Mouse (Mus musculus): ENCODE measurements around the gene Zfp800. TPM values are rescaled to one million over a fixed set of nuclear protein-coding genes. Genes with fewer than 3 reads are reported as not detected.

Zfp800 gene
- polyA plus RNA-seq (2015; fragmentation: Nextera tagmentation; extraction: Ambion mirVana) = 35.4 and 37.6 TPM in 2 replicates

GRCm38 (mm10) chr6:28397681-28398203 is at the start of gene Zfp800:
Gene Zfp800, minus strand, starts transcription at chr6:28398005.
- peak; percentile 33 for DNase-seq (ENCODE audit: low spot score)

- DNase-seq (ENCODE audit: low spot score) = no peak
Observed at GRCm38 (mm10) chr6:28431538-28431855, 33.7 kb upstream of the Zfp800 start.

- DNase-seq (ENCODE audit: low spot score) = no peak
Observed at GRCm38 (mm10) chr6:28430795-28431537, 33.2 kb upstream of the Zfp800 start.

GRCm38 (mm10) chr6:28429870-28430269 is 32.1 kb upstream of the Zfp800 start:
- DNase-seq (ENCODE audit: low spot score) = no peak

- no peak for DNase-seq (ENCODE audit: low spot score)
Observed at GRCm38 (mm10) chr6:28428290-28428689, 30.5 kb upstream of the Zfp800 start, which contains the start of gene Gcc1. Gene Gcc1, minus strand, starts transcription at chr6:28428390.

GRCm38 (mm10) chr6:28427096-28427839 is 29.5 kb upstream of the Zfp800 start, which contains the start of gene Fscn3:
Gene Fscn3, plus strand, starts transcription at chr6:28427789.
- DNase-seq (ENCODE audit: low spot score) = peak; percentile 28

GRCm38 (mm10) chr6:28425019-28425418 is 27.2 kb upstream of the Zfp800 start:
- no peak for DNase-seq (ENCODE audit: low spot score)

- DNase-seq (ENCODE audit: low spot score) = peak; percentile 49
Observed at GRCm38 (mm10) chr6:28423767-28424695, 26.2 kb upstream of the Zfp800 start.

- peak; percentile 89 for DNase-seq (ENCODE audit: low spot score)
Observed at GRCm38 (mm10) chr6:28423313-28423712, 25.5 kb upstream of the Zfp800 start, which contains the start of gene Arf5. Gene Arf5, plus strand, starts transcription at chr6:28423560.

GRCm38 (mm10) chr6:28422651-28423290 is 25.0 kb upstream of the Zfp800 start:
- no peak for DNase-seq (ENCODE audit: low spot score)

GRCm38 (mm10) chr6:28421469-28422000 is 23.7 kb upstream of the Zfp800 start:
- DNase-seq (ENCODE audit: low spot score) = peak; percentile 94

GRCm38 (mm10) chr6:28420865-28421264 is 23.1 kb upstream of the Zfp800 start:
- no peak for DNase-seq (ENCODE audit: low spot score)

GRCm38 (mm10) chr6:28420361-28420760 is 22.6 kb upstream of the Zfp800 start:
- no peak for DNase-seq (ENCODE audit: low spot score)

- DNase-seq (ENCODE audit: low spot score) = no peak
Observed at GRCm38 (mm10) chr6:28419673-28420072, 21.9 kb upstream of the Zfp800 start.

GRCm38 (mm10) chr6:28418449-28418848 is 20.6 kb upstream of the Zfp800 start:
- no peak for DNase-seq (ENCODE audit: low spot score)

GRCm38 (mm10) chr6:28416981-28417380 is 19.2 kb upstream of the Zfp800 start:
- DNase-seq (ENCODE audit: low spot score) = no peak

- DNase-seq (ENCODE audit: low spot score) = no peak
Observed at GRCm38 (mm10) chr6:28411236-28411635, 13.4 kb upstream of the Zfp800 start.

- DNase-seq (ENCODE audit: low spot score) = no peak
Observed at GRCm38 (mm10) chr6:28410053-28410452, 12.2 kb upstream of the Zfp800 start.

- DNase-seq (ENCODE audit: low spot score) = no peak
Observed at GRCm38 (mm10) chr6:28399791-28400190, 2.0 kb upstream of the Zfp800 start.

GRCm38 (mm10) chr6:28398726-28399125 is 921 bp upstream of the Zfp800 start:
- DNase-seq (ENCODE audit: low spot score) = no peak

All from thymus, postnatal 0 days (tissue).